ENCODE assay signal across 15 mouse cellular contexts in genomic region chr11:61225511-61225910, GRCm38 (mm10). TPM values are rescaled to one million over a fixed set of nuclear protein-coding genes. Genes with fewer than 3 reads are reported as not detected.
DNase-seq lines count a peak whose midpoint lies in the region; ATAC-seq and TF ChIP-seq lines count a peak whose summit lies in the region.
"Had no signal": no experiment of that assay in that cellular context is flagged by ENCODE, and none has a peak within 500 bp of the region (broad histone marks: within the 10 kb centered on the region; RNA-seq: fewer than 3 reads in every experiment).

No protein-coding gene starts in this region.

- no peaks in the 10 kb centered on the region for H3K9me3 ChIP-seq in lung, embryonic 15.5 days
- H3K9me3 ChIP-seq in limb, embryonic 10.5 days (replicated peaks), result no peaks in the 10 kb centered on the region

- intact Hi-C loops in gastrocnemius, adult 2 months (cut with DNase I), result no loop called here

- peak overlapping the region; percentile 55; the same call in 1 of the 2 replicates for H3K27ac ChIP-seq in gastrocnemius, adult 2 months
- H3K27ac ChIP-seq in lung, embryonic 15.5 days, result peak overlapping the region; percentile 44; the same call in 1 of the 2 replicates
- no peak overlapping the region for H3K27ac ChIP-seq in limb, embryonic 10.5 days

- WGBS in lung, embryonic 15.5 days, result 71% methylated on average over 4 of the region's 4 CpGs
- WGBS in limb, embryonic 10.5 days, result 77% methylated on average over 4 of the region's 4 CpGs

- peaks cover 8% of the 10 kb centered on the region; the same call in 1 of the 2 replicates for H3K4me1 ChIP-seq in lung, embryonic 15.5 days
- peaks cover 2% of the 10 kb centered on the region; the same call in 1 of the 2 replicates for H3K4me1 ChIP-seq in limb, embryonic 10.5 days

- no peaks in the 10 kb centered on the region for H3K36me3 ChIP-seq in lung, embryonic 15.5 days
- H3K36me3 ChIP-seq in limb, embryonic 10.5 days, result no peaks in the 10 kb centered on the region

- H3K4me2 ChIP-seq in lung, embryonic 15.5 days, result no peak overlapping the region
- H3K4me2 ChIP-seq: heart, embryonic 11.5 days; liver, embryonic 11.5 days; lung, embryonic 14.5 days had no signal

- H3K27me3 ChIP-seq in lung, embryonic 15.5 days, result no peaks in the 10 kb centered on the region
- no peaks in the 10 kb centered on the region for H3K27me3 ChIP-seq in limb, embryonic 10.5 days (ENCODE audit: low read depth, poor library complexity, severe bottlenecking)

- no peak for ATAC-seq in lung, embryonic 15.5 days (ENCODE audit: borderline replicate concordance, extremely low read depth, low FRiP score, low TSS enrichment)

- no peak overlapping the region for H3K4me3 ChIP-seq in gastrocnemius, adult 2 months
- H3K4me3 ChIP-seq in lung, embryonic 15.5 days, result no peak overlapping the region
- no peak overlapping the region for H3K4me3 ChIP-seq in limb, embryonic 10.5 days

- H3K9ac ChIP-seq in lung, embryonic 15.5 days, result no peak overlapping the region
- H3K9ac ChIP-seq: lung, embryonic 14.5 days had no signal

- peak; percentile 33 for DNase-seq in cerebellum, adult 11 months
- DNase-seq in cerebellum, adult 9-11 months, result no peak
- DNase-seq in gastrocnemius, adult 2 months, result no peak
- no peak for DNase-seq in gastrocnemius, adult 8-10 months (ENCODE audit: low spot score in 2 of 2)
- no peak for DNase-seq in lung, postnatal 14 days
- DNase-seq in skeletal muscle tissue, adult 2 months (ENCODE audit: low read depth, low spot score), result peak; percentile 27
- DNase-seq in limb, embryonic 10.5 days (ENCODE audit: low spot score), result no peak
- DNase-seq: adrenal gland, adult 2 months; kidney, adult 8-10 months; kidney, postnatal 36 days had no signal

- no peak for TF ChIP-seq CTCF in gastrocnemius, adult 2 months (IDR thresholded peaks at IDR 0.05)

RNA-seq across cellular contexts. Expression of gene Aldh3a1, which starts 18.2 kb away (rescaled TPM):
- under 1 TPM in 1 of 2 experiments, not detected in 1; 0.50 TPM for total RNA-seq in gastrocnemius, adult 2 months (2021)
- total RNA-seq in gastrocnemius, adult 8-10 months (2022), result under 1 TPM; 0.36 to 0.81 (median 0.55) TPM
- polyA plus RNA-seq in lung, embryonic 15.5 days (2015; fragmentation: Nextera tagmentation; extraction: Ambion mirVana), result 0.15 and 0.22 TPM in 2 replicates
- not detected in 2 replicates for polyA plus RNA-seq in limb, embryonic 10.5 days (2016; fragmentation: Nextera tagmentation; extraction: Ambion mirVana)
- polyA plus RNA-seq: heart, embryonic 11.5 days; liver, embryonic 11.5 days; lung, embryonic 14.5 days; neural tube, embryonic 11.5 days had no signal

RNA-seq across cellular contexts. Expression of gene Aldh3a2, which starts 41.8 kb away (rescaled TPM):
- total RNA-seq in gastrocnemius, adult 2 months (2021), result 10 to 100 TPM; 12.0 to 13.0 TPM
- total RNA-seq in gastrocnemius, adult 8-10 months (2022), result 10 to 100 TPM in 3 of 4 experiments, 1 to 10 TPM in 1; 9.5 to 16.0 (median 13.4) TPM
- polyA plus RNA-seq in lung, embryonic 15.5 days (2015; fragmentation: Nextera tagmentation; extraction: Ambion mirVana), result 37.3 and 41.1 TPM in 2 replicates
- polyA plus RNA-seq in limb, embryonic 10.5 days (2016; fragmentation: Nextera tagmentation; extraction: Ambion mirVana), result 12.7 and 15.1 TPM in 2 replicates

RNA-seq across cellular contexts. Expression of gene Usp22, which starts 50.7 kb away (rescaled TPM):
- 10 to 100 TPM; 13.4 to 16.7 TPM for total RNA-seq in gastrocnemius, adult 2 months (2021)
- total RNA-seq in gastrocnemius, adult 8-10 months (2022), result 10 to 100 TPM; 13.3 to 16.1 (median 15.7) TPM
- 109 and 113 TPM in 2 replicates for polyA plus RNA-seq in lung, embryonic 15.5 days (2015; fragmentation: Nextera tagmentation; extraction: Ambion mirVana)
- polyA plus RNA-seq in limb, embryonic 10.5 days (2016; fragmentation: Nextera tagmentation; extraction: Ambion mirVana), result 139 and 168 TPM in 2 replicates

Comparison
In these comparisons a context has a peak if more than half of its experiments do, and no peak if none do; other contexts are left out.
1. DNase-seq: peak in cerebellum, adult 11 months (single experiment) and skeletal muscle tissue, adult 2 months (single experiment); none in cerebellum, adult 9-11 months (single experiment), gastrocnemius, adult 2 months (single experiment), gastrocnemius, adult 8-10 months (0 of 2), lung, postnatal 14 days (single experiment) and limb, embryonic 10.5 days (single experiment).